Mouse (Mus musculus): ENCODE results near the gene Tomm40l. TPM values are rescaled to one million over a fixed set of nuclear protein-coding genes. Genes with fewer than 3 reads are reported as not detected.
A peak's percentile ranks its signal among the peaks of the same experiment; 100 is the strongest.

Gene Tomm40l
- polyA plus RNA-seq, 1 experiment from 2014 or later, result 34.4 TPM

DNA sequence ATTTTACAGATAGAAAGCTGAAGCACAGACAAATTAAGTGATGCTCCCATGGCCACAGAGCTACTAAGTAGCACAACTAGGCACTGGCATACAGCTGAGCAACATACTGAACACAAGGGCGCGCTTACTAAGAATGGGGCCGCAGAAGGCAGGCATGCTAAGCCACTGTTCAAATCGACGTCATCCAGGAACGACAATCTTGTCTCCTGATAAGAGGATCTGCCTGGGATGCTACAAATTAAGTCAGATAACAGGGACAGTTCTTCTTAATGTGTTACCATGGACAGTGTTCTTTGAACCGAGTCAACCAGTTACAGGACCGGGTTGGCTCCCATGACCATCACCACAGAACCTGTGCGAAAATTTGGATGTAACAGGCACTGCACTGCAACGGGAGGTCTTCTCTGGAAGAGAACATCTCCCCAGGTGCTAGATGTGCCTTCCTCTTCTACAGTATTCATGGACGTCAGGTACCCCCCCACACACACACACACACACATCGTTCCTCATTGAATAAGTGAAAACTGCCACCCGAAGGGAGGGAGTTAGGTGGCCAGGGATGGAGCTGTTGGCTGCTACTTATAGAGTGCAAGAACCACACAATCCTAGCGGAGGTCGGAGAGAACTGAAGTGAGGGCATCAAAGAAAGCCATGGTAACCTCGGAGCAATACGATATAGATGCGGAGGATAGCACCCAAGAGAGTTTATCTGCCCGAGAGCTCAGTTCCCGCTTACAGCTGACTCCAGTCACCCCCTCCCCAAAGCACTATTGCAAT is 27.1 kb downstream of the Tomm40l start:
- H3K36me3 ChIP-seq, result no peaks in the 10 kb centered on the region
- 5% methylated on average over 20 of the region's 20 CpGs for WGBS
- peak overlapping the region; percentile 57 for H3K4me3 ChIP-seq
- H3K27ac ChIP-seq, result no peak overlapping the region
- peak overlapping the region; percentile 64 for H3K9ac ChIP-seq
- peaks cover 29% of the 10 kb centered on the region for H3K4me1 ChIP-seq
- H3K4me2 ChIP-seq (replicated peaks), result peak overlapping the region; percentile 97
- H3K27me3 ChIP-seq, result peaks cover 76% of the 10 kb centered on the region
- ATAC-seq (ENCODE audit: low FRiP score, low read depth), result 0 out of 2 replicates have a peak, but pooled peaks have one; percentile 20
- H3K9me3 ChIP-seq, result no peaks in the 10 kb centered on the region

DNA sequence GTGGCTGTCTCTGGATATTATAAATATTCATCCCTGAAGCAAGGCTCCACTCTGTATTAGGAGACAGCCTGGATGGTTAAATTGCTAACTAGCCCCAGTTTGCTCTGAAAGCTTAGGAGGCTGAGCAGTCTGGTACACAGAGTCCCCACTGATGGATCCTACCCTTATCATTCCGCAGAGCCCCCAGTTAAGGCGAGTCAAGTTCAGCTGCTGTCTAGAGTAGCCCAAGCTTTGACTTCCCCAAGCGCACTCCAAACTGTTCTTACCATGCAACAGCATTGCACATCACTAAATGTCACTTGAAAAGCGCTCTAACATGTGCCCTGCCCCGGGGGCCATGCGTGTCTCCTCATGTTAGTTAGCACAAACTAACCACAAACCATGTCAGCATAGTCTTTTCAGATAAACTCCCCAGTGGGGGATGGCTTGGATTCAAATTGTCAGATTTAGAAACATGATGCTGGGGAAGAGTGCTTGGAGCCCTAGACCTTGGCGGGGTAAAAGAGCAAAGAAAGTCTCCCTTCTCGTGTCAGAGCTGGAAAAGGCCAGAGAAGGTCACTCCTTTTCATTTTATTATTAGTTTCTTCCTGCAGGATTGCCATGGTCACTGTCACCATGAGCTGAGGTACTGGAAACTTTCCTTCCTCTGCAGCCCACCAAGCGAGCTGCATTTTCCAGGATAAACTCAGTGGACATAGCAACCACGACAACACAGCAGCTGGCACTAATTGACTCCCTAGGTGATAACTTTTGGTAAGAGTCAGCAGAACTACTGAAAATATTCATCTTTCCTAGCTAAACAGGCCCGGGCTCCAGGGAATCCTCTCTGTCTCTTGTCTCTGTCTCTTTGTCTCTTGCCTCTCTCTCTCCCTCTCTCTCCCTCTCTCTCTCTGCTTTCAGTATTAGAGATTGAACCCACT is 28.1 kb downstream of the Tomm40l start:
- Histone ChIP-seq H3K9ac (no peak overlapping the region), H3K27me3 (peaks cover 76% of the 10 kb centered on the region), H3K36me3 (no peaks in the 10 kb centered on the region), H3K4me1 (peaks cover 36% of the 10 kb centered on the region), H3K27ac (no peak overlapping the region), H3K4me3 (no peak overlapping the region), H3K9me3 (no peaks in the 10 kb centered on the region), H3K4me2 (replicated peaks) (no peak overlapping the region; the same call in 1 of the 2 replicates)
- 19% methylated on average over 11 of the region's 11 CpGs for WGBS
- no peak for ATAC-seq (ENCODE audit: low FRiP score, low read depth)

DNA sequence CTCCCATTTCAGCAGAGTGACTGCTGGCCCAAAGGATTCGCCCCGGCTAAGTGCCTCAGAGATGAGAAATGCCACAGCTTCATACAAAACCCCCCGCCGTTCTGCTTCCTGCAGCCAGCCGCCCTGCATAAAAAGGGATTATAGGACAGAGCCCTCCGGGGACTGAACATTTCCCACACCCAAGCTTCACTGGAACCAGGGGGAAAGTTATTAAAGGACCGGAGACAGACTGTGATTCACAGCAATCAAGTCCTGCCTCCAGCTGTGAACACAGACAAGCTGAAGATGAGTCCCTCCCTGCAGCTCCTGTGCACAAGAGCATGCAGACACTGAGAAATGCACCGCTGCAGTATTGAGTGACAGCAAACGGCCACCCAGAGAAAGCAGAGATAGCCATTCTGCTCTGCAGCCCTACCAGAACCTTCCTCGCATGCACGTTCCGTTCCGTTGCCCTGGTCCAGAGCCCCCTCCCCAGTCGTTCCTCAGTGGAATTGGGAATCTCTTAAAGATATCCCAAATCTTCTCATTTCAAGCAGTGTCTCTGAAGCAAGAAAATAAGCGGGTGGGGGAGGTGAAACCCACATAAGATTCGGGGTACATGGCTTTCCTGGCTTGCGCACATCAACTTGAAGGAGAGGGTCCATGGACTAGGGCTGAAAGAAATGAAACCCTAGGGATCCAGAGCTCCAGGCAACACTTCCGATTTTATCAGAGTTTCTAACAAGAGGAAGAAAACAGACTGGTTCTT is 29.0 kb downstream of the Tomm40l start:
- no peak for ATAC-seq (ENCODE audit: low FRiP score, low read depth)
- Histone ChIP-seq H3K27ac (no peak overlapping the region), H3K9ac (no peak overlapping the region), H3K4me3 (peak overlapping the region; percentile 20), H3K4me1 (peaks cover 39% of the 10 kb centered on the region), H3K27me3 (peaks cover 73% of the 10 kb centered on the region), H3K36me3 (no peaks in the 10 kb centered on the region), H3K4me2 (replicated peaks) (peak overlapping the region; percentile 50), H3K9me3 (no peaks in the 10 kb centered on the region)
- WGBS, result 4% methylated on average over 18 of the region's 18 CpGs

DNA sequence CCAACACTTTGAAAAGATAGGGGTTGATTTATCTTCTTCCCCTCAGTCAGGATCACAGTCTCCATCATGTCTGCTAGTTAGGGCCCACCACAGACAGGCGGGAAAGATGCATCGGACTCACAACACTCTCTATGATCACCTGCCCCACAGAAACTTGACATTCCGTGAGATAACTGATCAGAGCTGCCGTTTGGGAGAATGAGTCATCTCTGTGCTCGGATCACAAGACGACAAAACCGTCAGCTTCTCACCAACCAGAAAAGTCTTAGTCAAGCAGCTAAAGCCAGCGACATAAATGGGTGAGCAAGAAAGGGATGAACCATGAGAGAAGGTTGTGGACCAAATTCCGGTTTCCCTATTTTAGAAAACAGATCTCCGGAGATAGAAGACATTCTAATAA is 30.0 kb downstream of the Tomm40l start:
- Histone ChIP-seq H3K4me1 (peaks cover 39% of the 10 kb centered on the region), H3K9ac (no peak overlapping the region), H3K27ac (no peak overlapping the region), H3K9me3 (no peaks in the 10 kb centered on the region), H3K4me2 (replicated peaks) (no peak overlapping the region), H3K4me3 (no peak overlapping the region), H3K27me3 (peaks cover 66% of the 10 kb centered on the region), H3K36me3 (no peaks in the 10 kb centered on the region)
- 48% methylated on average over 10 of the region's 10 CpGs for WGBS
- ATAC-seq (ENCODE audit: low FRiP score, low read depth), result no peak

DNA sequence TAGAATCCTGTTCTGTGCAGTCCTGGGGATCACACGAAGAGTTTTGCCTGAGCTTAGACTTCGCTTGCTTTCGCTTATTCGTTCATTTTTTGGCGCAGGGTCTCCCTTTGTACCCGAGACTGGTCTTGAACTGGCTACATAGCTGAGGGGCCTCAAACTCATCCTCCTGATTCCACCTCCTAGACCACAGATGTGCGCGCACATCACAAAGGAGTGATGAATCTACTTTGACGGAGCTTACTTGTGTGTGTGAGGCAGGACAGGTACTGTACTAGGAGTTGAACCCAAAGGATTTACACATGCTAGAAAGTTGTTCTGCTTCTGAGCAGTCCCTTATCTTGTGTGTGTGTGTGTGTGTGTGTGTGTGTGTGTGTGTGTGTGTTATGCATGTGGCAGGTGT is 31.5 kb downstream of the Tomm40l start:
- ATAC-seq (ENCODE audit: low FRiP score, low read depth), result no peak
- H3K9me3 ChIP-seq, result no peaks in the 10 kb centered on the region
- peaks cover 52% of the 10 kb centered on the region for H3K27me3 ChIP-seq
- no peak overlapping the region for H3K9ac ChIP-seq
- H3K36me3 ChIP-seq, result no peaks in the 10 kb centered on the region
- H3K4me3 ChIP-seq, result no peak overlapping the region
- H3K4me2 ChIP-seq (replicated peaks), result no peak overlapping the region
- H3K4me1 ChIP-seq, result peaks cover 34% of the 10 kb centered on the region
- WGBS, result 91% methylated on average over 9 of the region's 9 CpGs
- H3K27ac ChIP-seq, result no peak overlapping the region

DNA sequence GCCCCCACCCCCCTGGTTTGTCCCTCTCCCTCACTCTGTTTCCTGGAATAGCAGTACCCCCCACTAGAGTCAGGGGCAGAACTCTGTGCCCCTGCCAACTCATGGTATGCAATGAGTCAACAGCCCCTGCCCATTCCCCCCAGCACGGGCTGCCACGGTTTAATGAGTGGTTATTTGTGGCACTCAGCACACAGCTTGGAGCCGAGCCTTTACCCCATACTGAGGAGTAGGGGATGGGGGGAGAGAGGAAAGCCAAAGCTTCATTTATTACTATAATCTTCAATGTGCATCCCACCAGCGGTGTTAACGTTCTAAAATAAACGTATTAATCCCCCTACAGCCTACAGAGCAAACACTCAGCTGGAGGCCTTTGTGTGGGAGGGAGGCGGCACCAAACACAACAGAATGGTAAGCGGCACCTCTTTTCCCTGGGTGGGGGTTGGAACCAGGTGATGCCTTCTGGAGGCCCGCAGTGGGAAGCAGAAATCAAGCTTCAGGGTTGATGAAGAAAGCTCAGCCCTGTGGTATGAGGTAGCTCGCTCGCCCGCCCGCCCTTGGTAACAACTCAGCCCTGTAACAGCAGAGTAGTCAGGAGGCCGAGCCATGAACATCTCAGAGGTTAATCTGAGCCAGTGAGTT is 32.7 kb downstream of the Tomm40l start:
- H3K27me3 ChIP-seq, result peaks cover 39% of the 10 kb centered on the region
- 36% methylated on average over 14 of the region's 14 CpGs for WGBS

DNA sequence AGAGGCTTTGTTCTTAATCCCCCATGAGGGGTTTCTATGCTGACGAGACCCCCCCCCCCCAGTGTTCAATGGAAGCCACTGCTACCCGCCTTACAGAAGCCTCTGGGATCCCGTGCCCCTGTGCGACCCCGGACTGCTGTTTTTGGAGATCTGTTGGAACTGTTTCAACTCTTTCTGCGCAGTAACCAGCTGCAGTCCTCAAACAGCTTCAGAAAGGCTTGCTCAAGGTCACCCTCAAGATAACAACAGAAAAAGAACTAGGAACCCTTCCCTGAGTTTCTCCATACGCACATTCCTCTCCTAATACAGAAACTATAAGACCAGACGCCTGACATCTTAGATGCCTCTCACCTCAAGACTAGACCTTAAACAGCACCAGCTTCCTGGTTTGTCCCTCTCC is 33.3 kb downstream of the Tomm40l start:
- Histone ChIP-seq H3K9ac (no peak overlapping the region), H3K4me2 (replicated peaks) (peak overlapping the region; percentile 25; the same call in 1 of the 2 replicates), H3K4me3 (no peak overlapping the region), H3K4me1 (peaks cover 30% of the 10 kb centered on the region), H3K27me3 (peaks cover 34% of the 10 kb centered on the region), H3K27ac (peak overlapping the region; percentile 28; the same call in 1 of the 2 replicates), H3K36me3 (no peaks in the 10 kb centered on the region), H3K9me3 (no peaks in the 10 kb centered on the region)
- no peak for ATAC-seq (ENCODE audit: low FRiP score, low read depth)
- WGBS, result 16% methylated on average over 8 of the region's 8 CpGs

More for the DNA sequence above, 32.7 kb downstream of the Tomm40l start:
- ATAC-seq (ENCODE audit: low FRiP score, low read depth), result peak; percentile 52; the same call in 1 of the 2 replicates
- Histone ChIP-seq H3K9ac (no peak overlapping the region), H3K27ac (peak overlapping the region; percentile 28; the same call in 1 of the 2 replicates), H3K9me3 (no peaks in the 10 kb centered on the region), H3K4me1 (peaks cover 31% of the 10 kb centered on the region), H3K36me3 (no peaks in the 10 kb centered on the region), H3K4me2 (replicated peaks) (peak overlapping the region; percentile 25), H3K4me3 (no peak overlapping the region)

DNA sequence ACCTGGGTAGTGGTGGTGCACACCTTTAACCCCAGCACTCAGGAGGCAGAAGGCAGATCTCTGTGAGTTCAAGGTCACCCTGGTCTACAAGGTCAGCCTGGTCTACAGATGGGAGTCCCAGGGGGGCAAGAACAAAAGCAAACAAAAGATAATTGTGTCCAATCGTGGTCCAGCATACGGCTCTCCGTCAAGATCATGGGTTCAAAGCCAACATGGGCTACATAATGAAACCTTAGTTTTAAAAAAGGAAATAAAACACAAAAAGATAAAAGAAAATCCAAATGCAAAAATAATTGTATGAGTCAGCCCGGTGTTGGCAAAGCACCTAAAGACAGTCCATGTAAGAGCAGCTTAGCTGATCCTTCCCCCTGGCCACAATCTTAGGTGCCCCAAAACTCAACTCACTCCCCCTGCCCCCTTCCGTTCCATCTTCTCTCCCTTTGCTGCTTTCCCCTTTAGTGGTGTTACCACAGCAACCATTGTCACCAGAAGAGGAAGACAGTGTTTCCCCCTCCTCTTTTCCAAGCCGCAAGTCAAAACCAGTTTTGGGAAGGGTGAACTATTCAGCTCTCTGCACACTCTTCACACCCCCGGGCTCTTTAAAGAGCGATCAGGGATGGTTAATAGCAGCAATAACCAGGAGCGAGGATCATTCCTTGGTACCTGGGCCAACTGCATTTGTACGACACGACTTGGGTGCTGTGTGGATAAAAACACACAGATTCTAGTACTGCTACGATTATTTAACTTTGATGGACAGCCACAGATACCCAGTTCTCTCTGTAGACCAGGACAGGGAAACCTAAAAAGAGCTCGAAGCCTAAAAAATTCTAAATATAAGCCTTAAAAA is 34.2 kb downstream of the Tomm40l start:
- no peak for ATAC-seq (ENCODE audit: low FRiP score, low read depth)
- 67% methylated on average over 13 of the region's 13 CpGs for WGBS
- H3K9ac ChIP-seq, result no peak overlapping the region
- H3K4me1 ChIP-seq, result peaks cover 20% of the 10 kb centered on the region
- H3K9me3 ChIP-seq, result no peaks in the 10 kb centered on the region
- H3K27ac ChIP-seq, result no peak overlapping the region
- H3K4me2 ChIP-seq (replicated peaks), result no peak overlapping the region
- peaks cover 24% of the 10 kb centered on the region for H3K27me3 ChIP-seq
- H3K4me3 ChIP-seq, result no peak overlapping the region
- no peaks in the 10 kb centered on the region for H3K36me3 ChIP-seq

DNA sequence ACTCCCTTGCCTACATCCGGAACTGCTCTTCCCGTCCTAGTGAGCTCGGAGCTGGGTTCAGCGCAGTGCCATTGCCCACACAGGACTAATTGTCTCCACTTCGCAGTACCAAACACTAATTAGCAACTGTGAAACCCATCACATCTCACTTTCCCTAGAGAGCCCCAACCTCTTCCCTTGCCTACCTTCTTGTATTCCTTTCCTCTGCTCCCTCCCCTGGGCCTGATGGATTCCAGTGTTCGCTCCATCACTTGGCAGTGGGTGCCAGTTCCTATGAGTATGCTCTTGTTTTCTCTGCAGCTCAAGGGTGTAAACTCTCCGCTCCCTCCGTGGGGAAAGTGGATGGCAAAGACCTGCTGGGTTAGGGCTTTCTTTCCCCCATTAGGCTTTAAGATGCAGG is 36.7 kb downstream of the Tomm40l start:
- no peaks in the 10 kb centered on the region for H3K9me3 ChIP-seq
- no peak overlapping the region for H3K4me2 ChIP-seq (replicated peaks)
- no peak overlapping the region for H3K9ac ChIP-seq
- no peak for ATAC-seq (ENCODE audit: low FRiP score, low read depth)
- 54% methylated on average over 8 of the region's 8 CpGs for WGBS
- H3K36me3 ChIP-seq, result no peaks in the 10 kb centered on the region
- H3K27ac ChIP-seq, result no peak overlapping the region
- H3K4me3 ChIP-seq, result no peak overlapping the region
- peaks cover 1% of the 10 kb centered on the region; the same call in 1 of the 2 replicates for H3K27me3 ChIP-seq
- H3K4me1 ChIP-seq, result peaks cover 15% of the 10 kb centered on the region

DNA sequence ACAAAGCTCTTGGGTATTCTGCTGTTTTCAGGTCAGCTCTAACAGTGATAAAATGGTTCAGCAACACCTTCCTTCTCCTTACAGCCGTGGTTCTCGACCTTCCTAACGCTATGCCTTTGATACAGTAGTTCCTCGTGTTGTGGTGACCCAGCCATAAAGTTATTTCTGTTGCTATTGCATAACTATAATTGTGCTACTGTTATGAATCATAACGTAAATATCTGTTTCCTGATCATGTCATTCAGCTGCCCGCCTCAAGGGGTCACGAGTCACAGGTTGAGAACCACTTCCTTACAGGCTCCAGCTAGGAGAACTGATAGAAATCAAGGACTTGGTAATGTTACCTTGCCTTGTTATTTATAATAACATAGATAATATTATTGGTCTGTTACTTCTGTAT is 38.0 kb downstream of the Tomm40l start:
- Histone ChIP-seq H3K4me3 (no peak overlapping the region), H3K4me1 (peaks cover 10% of the 10 kb centered on the region), H3K4me2 (replicated peaks) (no peak overlapping the region), H3K9me3 (no peaks in the 10 kb centered on the region), H3K9ac (no peak overlapping the region), H3K27me3 (no peaks in the 10 kb centered on the region), H3K27ac (no peak overlapping the region), H3K36me3 (no peaks in the 10 kb centered on the region)
- no peak for ATAC-seq (ENCODE audit: low FRiP score, low read depth)
- WGBS, result 84% methylated on average over 7 of the region's 7 CpGs

DNA sequence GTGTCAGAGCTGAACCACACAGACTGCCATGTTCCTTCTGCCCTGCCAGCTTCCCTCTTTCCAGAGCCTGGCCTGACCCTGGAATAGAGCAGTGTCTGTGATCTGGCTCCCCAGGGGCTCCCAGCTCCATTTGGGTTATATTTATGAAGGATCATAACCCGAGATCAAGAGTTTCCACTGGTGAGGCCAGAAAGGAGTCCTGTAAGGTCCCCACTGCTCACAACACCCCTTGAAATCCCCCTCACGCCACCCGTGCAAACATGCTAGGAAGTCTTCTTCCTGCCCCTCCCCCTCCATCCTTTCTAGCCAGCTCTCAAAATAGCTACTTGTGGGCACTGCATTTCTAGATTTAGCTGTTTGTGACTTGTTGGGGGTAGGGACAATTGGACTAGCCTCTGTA is 38.7 kb downstream of the Tomm40l start:
- Histone ChIP-seq H3K4me3 (no peak overlapping the region), H3K4me1 (0 out of 2 replicates have a peak, but pooled peaks cover 5% of the 10 kb centered on the region), H3K36me3 (no peaks in the 10 kb centered on the region), H3K9me3 (no peaks in the 10 kb centered on the region), H3K4me2 (replicated peaks) (no peak overlapping the region), H3K9ac (no peak overlapping the region), H3K27me3 (no peaks in the 10 kb centered on the region), H3K27ac (no peak overlapping the region)
- no peak for ATAC-seq (ENCODE audit: low FRiP score, low read depth)
- 62% methylated on average over 3 of the region's 3 CpGs for WGBS
